Mouse (Mus musculus) liver, postnatal 0 days (tissue): ENCODE measurements around the gene Olfr877. TPM values are rescaled to one million over a fixed set of nuclear protein-coding genes. Genes with fewer than 3 reads are reported as not detected.

Experiments used
- ATAC-seq: fragments of 200-750 bp; cut with Nextera tagmentation; 2 replicates; pipeline ENCODE4 v1.8.0; 2017; ENCODE audit warnings: mild to moderate bottlenecking, moderate library complexity
- DNase-seq: peaks from one replicate; pipeline ENCODE4 v3.0.0-alpha.2; 2016
- H3K27ac ChIP-seq: fragments of 300-500 bp; sonication (generic); 2 replicates; pipeline ENCODE4 v1.5.1; 2014; ENCODE audit warnings: antibody characterized with exemption, moderate library complexity, mild to moderate bottlenecking, low read depth
- H3K27me3 ChIP-seq: fragments of 300-500 bp; sonication (generic); 2 replicates; pipeline ENCODE4 v1.6.1; 2014; ENCODE audit warnings: low read length, control low read depth, mixed read lengths; ENCODE audit not compliant: insufficient read depth
- H3K36me3 ChIP-seq: fragments of 300-500 bp; sonication (generic); replicated peaks from 2 replicates; pipeline ENCODE4 v1.6.1; 2014; ENCODE audit warnings: mild to moderate bottlenecking, control low read depth, low read length, moderate library complexity, mixed read lengths; ENCODE audit not compliant: insufficient read depth
- H3K4me1 ChIP-seq: fragments of 300-500 bp; sonication (generic); 2 replicates; pipeline ENCODE4 v1.6.1; 2014; ENCODE audit warnings: antibody characterized with exemption, mild to moderate bottlenecking, control low read depth; ENCODE audit not compliant: insufficient read depth
- H3K4me2 ChIP-seq: fragments of 300-500 bp; sonication (generic); 2 replicates; pipeline ENCODE4 v1.6.1; 2014; ENCODE audit warnings: low read depth, mild to moderate bottlenecking, low read length, moderate library complexity, mixed read lengths
- H3K4me3 ChIP-seq: fragments of 300-500 bp; sonication (generic); 2 replicates; pipeline ENCODE4 v1.5.1; 2014; ENCODE audit warnings: low read depth, low read length
- H3K9ac ChIP-seq: fragments of 300-500 bp; sonication (generic); replicated peaks from 2 replicates; pipeline ENCODE4 v1.6.1; 2014; ENCODE audit warnings: mild to moderate bottlenecking, moderate library complexity
- H3K9me3 ChIP-seq: fragments of 300-500 bp; sonication (generic); 2 replicates; pipeline ENCODE4 v1.6.1; 2016; ENCODE audit warnings: mild to moderate bottlenecking, control low read depth, low read length, mixed read lengths
- CTCF ChIP-seq: sonication (generic); IDR thresholded peaks from 2 replicates; pipeline ENCODE4 v1.5.1; 2016; ENCODE audit warnings: antibody characterized with exemption, low read depth
- EP300 ChIP-seq: IDR thresholded peaks from 2 replicates; pipeline ENCODE4 v1.6.1; 2016; ENCODE audit warnings: antibody characterized with exemption, low read depth, mild to moderate bottlenecking
- WGBS: fragments of 180-500 bp; shearing (Covaris S2); extraction: QIAGEN DNeasy Blood & Tissue Kit; methylation state at CpG from one replicate; pipeline ENCODE4 v1.1.7; 2014; ENCODE audit not compliant: insufficient replicate concordance; 5-methylcytosine and 5-hydroxymethylcytosine counted together
- polyA plus RNA-seq: library from polyadenylated mRNA; unstranded; fragments of >200 nt; fragmentation: Nextera tagmentation; extraction: Ambion mirVana; gene quantifications from 2 replicates; pipeline ENCODE4 v1.2.1, GENCODE M21; 2015

Olfr877 gene
- polyA plus RNA-seq, 1 experiment from 2014 or later = not detected

DNA sequence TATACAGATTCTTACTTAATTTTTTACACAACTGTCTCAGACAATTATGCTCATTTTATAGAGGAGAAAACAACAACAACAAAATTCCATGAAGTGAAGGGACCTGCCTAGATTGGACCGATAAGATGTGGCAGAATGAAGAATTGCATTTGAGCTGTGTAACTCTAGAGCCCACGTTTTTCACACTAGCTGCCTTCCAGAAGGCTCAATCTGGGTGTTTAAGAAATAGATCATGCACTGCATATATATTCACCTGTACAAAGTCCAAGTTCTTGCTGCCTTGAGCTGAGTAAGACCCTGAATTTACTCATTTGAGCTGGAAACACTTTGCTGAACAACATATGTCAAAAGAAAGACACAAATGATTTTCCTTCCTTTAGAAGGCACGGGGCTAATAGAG is 51.5 kb downstream of the Olfr877 start:
- 61% methylated on average over 3 of the region's 3 CpGs for WGBS
- Histone ChIP-seq H3K9me3 (no peaks in the 10 kb centered on the region), H3K27me3 (no peaks in the 10 kb centered on the region)

More for the DNA sequence above, 51.5 kb downstream of the Olfr877 start:
- TF ChIP-seq EP300 (no peak), CTCF (no peak)
- no peak overlapping the region for H3K4me2 ChIP-seq
- H3K4me1 ChIP-seq = no peaks in the 10 kb centered on the region
- no peaks in the 10 kb centered on the region for H3K36me3 ChIP-seq
- no peak overlapping the region for H3K4me3 ChIP-seq
- DNase-seq = no peak
- no peak overlapping the region for H3K9ac ChIP-seq
- no peak for ATAC-seq
- H3K27ac ChIP-seq = no peak overlapping the region

Other genes starting within 250 kb of the Olfr877 start
- 2.2 and 2.5 TPM in 2 replicates for gene Spa17, start 240.5 kb upstream of the Olfr877 start, polyA plus RNA-seq
- gene Tbrg1, start 197.0 kb upstream of the Olfr877 start, polyA plus RNA-seq = 59.7 and 60.5 TPM in 2 replicates
- not detected in 2 replicates for gene Panx3, start 185.0 kb upstream of the Olfr877 start, polyA plus RNA-seq
- gene Olfr160, start 138.0 kb upstream of the Olfr877 start, polyA plus RNA-seq = not detected in 2 replicates
- gene Olfr874, start 109.2 kb upstream of the Olfr877 start, polyA plus RNA-seq = not detected in 2 replicates
- gene Olfr875, start 82.4 kb upstream of the Olfr877 start, polyA plus RNA-seq = not detected in 2 replicates
- gene Olfr876, start 51.2 kb upstream of the Olfr877 start, polyA plus RNA-seq = not detected in 2 replicates
- not detected in 2 replicates for gene Olfr145, start 42.5 kb downstream of the Olfr877 start, polyA plus RNA-seq
- gene Olfr878, start 63.6 kb downstream of the Olfr877 start, polyA plus RNA-seq = not detected in 2 replicates
- gene Olfr881, start 137.6 kb downstream of the Olfr877 start, polyA plus RNA-seq = not detected in 2 replicates
- gene Olfr883, start 171.5 kb downstream of the Olfr877 start, polyA plus RNA-seq = not detected in 2 replicates
- not detected in 2 replicates for gene Olfr884, start 192.3 kb downstream of the Olfr877 start, polyA plus RNA-seq
- not detected in 2 replicates for gene Olfr885, start 207.1 kb downstream of the Olfr877 start, polyA plus RNA-seq
- not detected in 2 replicates for gene Olfr887, start 229.8 kb downstream of the Olfr877 start, polyA plus RNA-seq